Mouse (Mus musculus): ENCODE data around the gene Ndfip2. TPM values are rescaled to one million over a fixed set of nuclear protein-coding genes. Genes with fewer than 3 reads are reported as not detected.

Gene Ndfip2
- polyA plus RNA-seq, 1 experiment = 42.9 TPM

DNA sequence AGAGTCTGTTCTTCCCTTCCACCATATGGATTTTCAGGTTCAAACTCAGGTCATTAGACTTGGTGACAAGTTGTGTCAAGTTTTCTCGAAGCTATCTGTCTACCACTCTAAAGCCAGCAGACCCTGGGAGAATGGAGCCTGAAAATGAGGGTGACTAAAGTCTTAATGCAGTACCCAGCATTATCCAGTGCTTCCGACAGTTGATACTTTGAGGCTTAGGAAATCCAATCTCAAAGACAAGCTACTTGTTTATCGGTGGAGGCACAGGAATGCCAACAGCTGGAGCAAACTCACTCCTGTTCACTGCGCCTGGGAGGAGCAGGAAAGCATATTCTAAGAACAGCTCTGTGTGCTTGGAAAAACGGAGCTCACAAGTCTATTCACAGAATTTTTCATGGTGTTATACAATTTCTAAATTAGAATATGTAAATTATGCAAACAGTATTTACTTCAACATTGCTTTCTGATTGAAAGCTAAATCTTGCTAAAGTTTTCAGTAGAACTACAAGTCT, 41.4 kb downstream of the Ndfip2 start:
- no peak for TF ChIP-seq POLR2A (IDR thresholded peaks at IDR 0.05; ENCODE audit: borderline replicate concordance, extremely low read depth, low read depth, low read length)
- TF ChIP-seq CTCF (IDR thresholded peaks at IDR 0.05; ENCODE audit: insufficient read depth, low read length) = no peak
- no peak for DNase-seq
- Histone ChIP-seq H3K4me1 (ENCODE audit: control insufficient read depth, insufficient read depth, low read length) (no peaks in the 10 kb centered on the region), H3K4me3 (replicated peaks; ENCODE audit: extremely low read depth, low read depth, low read length) (no peak overlapping the region)
- 79% methylated on average over 5 of the region's 5 CpGs for WGBS

DNA sequence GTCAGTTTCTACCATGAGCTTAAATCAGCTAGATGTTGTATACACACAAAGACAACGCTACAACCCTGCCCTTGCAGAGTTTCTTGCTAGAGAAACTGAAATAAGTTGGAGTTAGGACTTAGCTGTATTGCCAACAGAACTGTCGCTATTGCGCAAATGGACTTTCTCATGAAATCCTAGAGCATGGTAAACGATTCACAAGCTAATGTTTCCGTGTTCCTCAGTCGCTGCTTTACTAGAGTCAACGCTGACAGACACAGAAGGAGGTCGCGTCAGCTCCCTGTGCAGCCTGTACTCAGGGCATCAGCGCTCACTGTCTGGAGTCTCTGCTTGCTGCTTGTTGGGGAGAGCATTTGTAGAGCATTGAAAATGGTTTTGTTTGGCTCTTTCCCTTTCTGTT, 42.2 kb downstream of the Ndfip2 start:
- no peak for DNase-seq
- TF ChIP-seq POLR2A (IDR thresholded peaks at IDR 0.05; ENCODE audit: borderline replicate concordance, extremely low read depth, low read depth, low read length) (no peak), CTCF (IDR thresholded peaks at IDR 0.05; ENCODE audit: insufficient read depth, low read length) (no peak)
- no peak overlapping the region for H3K4me3 ChIP-seq (replicated peaks; ENCODE audit: extremely low read depth, low read depth, low read length)
- WGBS = 75% methylated on average over 10 of the region's 10 CpGs
- H3K4me1 ChIP-seq (ENCODE audit: control insufficient read depth, insufficient read depth, low read length) = no peaks in the 10 kb centered on the region

DNA sequence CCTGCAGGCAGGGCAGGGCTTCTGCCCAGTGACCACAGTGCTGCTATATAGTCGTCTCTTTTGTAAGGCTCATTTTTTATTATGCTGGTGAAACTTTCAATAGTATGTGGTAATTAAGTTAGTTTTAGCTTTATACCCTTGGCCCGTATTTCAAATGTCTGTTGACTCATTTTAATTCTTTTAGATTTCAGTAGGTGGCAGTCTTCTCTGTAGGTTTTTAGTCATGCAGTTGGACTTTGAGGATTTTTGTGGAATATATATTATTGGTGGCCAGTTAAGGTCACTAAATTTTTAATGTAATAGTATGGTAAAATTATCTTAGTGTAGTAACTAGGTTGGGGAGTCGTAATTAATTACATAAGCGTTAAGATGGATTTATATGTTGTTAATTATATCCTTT, 44.3 kb downstream of the Ndfip2 start:
- WGBS = 85% methylated on average over 4 of the region's 4 CpGs
- Histone ChIP-seq H3K4me1 (ENCODE audit: control insufficient read depth, insufficient read depth, low read length) (no peaks in the 10 kb centered on the region), H3K4me3 (replicated peaks; ENCODE audit: extremely low read depth, low read depth, low read length) (no peak overlapping the region)
- no peak for TF ChIP-seq CTCF (IDR thresholded peaks at IDR 0.05; ENCODE audit: insufficient read depth, low read length)
- TF ChIP-seq POLR2A (IDR thresholded peaks at IDR 0.05; ENCODE audit: borderline replicate concordance, extremely low read depth, low read depth, low read length) = no peak
- no peak for DNase-seq

DNA sequence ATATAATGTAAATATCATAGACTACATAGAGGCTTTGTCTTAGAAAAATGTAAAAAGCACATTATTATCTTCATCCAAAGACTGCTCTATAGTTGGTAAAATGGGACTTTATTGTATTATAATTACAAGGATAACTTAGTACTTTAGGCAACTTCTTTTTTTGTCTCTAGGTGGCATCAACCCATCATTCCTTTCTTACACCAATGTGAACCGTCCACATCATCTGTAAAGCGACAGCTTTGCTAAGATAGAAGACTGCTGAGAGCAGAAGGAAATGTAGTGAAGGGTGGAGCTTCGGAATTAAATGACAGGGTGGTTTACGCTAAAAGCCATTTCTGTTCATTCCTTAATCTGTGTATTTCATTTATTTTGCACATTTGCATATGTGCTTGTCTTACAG, 49.3 kb downstream of the Ndfip2 start:
- Histone ChIP-seq H3K4me3 (replicated peaks; ENCODE audit: extremely low read depth, low read depth, low read length) (no peak overlapping the region), H3K4me1 (ENCODE audit: control insufficient read depth, insufficient read depth, low read length) (no peaks in the 10 kb centered on the region; the same call in 1 of the 2 replicates)
- no peak for TF ChIP-seq POLR2A (IDR thresholded peaks at IDR 0.05; ENCODE audit: borderline replicate concordance, extremely low read depth, low read depth, low read length)
- no peak for TF ChIP-seq CTCF (IDR thresholded peaks at IDR 0.05; ENCODE audit: insufficient read depth, low read length)
- 77% methylated on average over 4 of the region's 4 CpGs for WGBS
- DNase-seq = no peak

DNA sequence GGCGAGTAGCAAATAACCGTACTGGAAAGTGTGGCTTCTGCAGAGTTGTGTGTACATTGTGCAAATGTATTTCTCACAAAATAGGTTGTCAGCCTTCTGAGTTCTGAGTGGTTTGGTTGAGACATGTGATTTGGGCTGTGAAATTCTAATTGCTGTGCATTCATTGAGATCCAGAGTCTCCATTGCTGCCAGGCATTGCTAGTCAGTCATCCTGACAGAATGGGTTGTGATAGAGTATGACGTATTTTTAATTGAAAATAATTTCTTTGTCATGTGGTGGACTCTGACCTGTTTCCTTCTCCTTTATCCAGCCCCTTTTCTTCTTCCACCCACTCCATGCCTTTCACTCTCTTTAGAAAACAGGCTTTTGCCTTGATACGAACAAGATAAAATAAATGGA, 54.0 kb downstream of the Ndfip2 start:
- DNase-seq = no peak

DNA sequence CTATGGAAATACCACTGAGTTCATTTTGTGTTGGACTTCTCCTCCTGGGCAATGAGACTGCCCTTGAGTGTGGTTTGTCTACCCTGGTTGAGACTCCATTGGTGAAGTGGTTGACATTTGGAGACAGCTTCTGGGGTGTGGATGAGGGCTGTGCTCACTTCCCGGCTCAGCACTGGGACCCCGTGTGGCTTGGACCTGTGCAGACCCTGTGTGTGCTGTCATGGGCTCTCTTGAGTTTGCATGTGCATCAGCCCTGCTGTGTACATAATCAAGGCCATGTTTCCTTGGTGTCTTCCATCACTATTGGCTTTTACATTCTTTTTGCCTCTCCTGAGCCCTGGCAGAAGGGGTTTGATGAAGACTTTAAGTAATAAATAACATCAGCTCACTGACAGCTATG, 54.6 kb downstream of the Ndfip2 start:
- DNase-seq = no peak
- 84% methylated on average over 2 of the region's 2 CpGs for WGBS
- Histone ChIP-seq H3K4me3 (replicated peaks; ENCODE audit: extremely low read depth, low read depth, low read length) (no peak overlapping the region), H3K4me1 (ENCODE audit: control insufficient read depth, insufficient read depth, low read length) (no peaks in the 10 kb centered on the region; the same call in 1 of the 2 replicates)
- TF ChIP-seq POLR2A (IDR thresholded peaks at IDR 0.05; ENCODE audit: borderline replicate concordance, extremely low read depth, low read depth, low read length) = no peak

More for the DNA sequence above, 54.0 kb downstream of the Ndfip2 start:
- 88% methylated on average over 4 of the region's 4 CpGs for WGBS
- Histone ChIP-seq H3K4me1 (ENCODE audit: control insufficient read depth, insufficient read depth, low read length) (no peaks in the 10 kb centered on the region; the same call in 1 of the 2 replicates), H3K4me3 (replicated peaks; ENCODE audit: extremely low read depth, low read depth, low read length) (no peak overlapping the region)
- no peak for TF ChIP-seq CTCF (IDR thresholded peaks at IDR 0.05; ENCODE audit: insufficient read depth, low read length)

DNA sequence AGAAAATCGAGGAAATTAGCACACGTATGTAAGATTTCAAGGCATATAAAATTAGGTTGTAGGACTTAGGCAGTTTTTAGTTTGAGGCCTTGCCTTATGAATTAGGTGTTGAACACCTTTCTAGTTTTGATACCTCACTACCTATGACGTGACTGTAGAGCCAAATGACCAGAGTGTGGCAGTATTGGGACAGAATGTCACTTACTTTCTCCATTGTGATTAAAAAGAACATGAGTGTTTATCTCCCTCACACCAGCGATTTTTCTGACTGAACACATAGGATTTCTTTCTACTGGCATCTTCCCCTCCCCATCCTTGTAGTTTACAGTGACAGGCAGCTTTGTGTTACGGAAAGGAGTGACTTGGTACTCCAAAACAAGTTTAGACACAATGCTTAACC, 55.5 kb downstream of the Ndfip2 start:
- peak; percentile 12; the same call in 1 of the 2 replicates for TF ChIP-seq CTCF (IDR thresholded peaks at IDR 0.05; ENCODE audit: insufficient read depth, low read length)
- no peak for TF ChIP-seq POLR2A (IDR thresholded peaks at IDR 0.05; ENCODE audit: borderline replicate concordance, extremely low read depth, low read depth, low read length)
- no peak overlapping the region for H3K4me3 ChIP-seq (replicated peaks; ENCODE audit: extremely low read depth, low read depth, low read length)
- no peaks in the 10 kb centered on the region; the same call in 1 of the 2 replicates for H3K4me1 ChIP-seq (ENCODE audit: control insufficient read depth, insufficient read depth, low read length)
- no peak for DNase-seq
- WGBS = 35% methylated on average over 5 of the region's 5 CpGs

DNA sequence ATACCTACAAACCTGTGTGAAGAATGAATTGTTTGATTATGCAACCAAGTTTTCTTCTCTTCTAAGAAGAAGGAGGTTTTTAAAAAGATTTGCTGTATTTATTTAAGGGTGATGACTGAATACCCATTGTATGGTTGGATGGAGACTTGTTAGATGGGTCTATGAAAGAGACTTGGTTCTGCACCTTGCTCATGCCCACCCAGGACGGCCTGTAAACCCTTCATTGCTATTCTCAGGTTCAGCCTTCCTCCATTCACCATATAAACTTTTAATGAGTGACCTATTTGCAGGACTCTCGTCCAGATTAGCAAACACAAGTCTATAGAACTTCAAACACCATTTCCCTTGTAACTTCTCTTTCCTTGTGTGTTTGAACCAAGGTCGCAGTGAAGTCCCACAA, 63.3 kb downstream of the Ndfip2 start:
- Histone ChIP-seq H3K4me3 (replicated peaks; ENCODE audit: extremely low read depth, low read depth, low read length) (no peak overlapping the region), H3K4me1 (ENCODE audit: control insufficient read depth, insufficient read depth, low read length) (no peaks in the 10 kb centered on the region)
- WGBS = 71% methylated on average over 3 of the region's 3 CpGs
- no peak for DNase-seq
- TF ChIP-seq POLR2A (IDR thresholded peaks at IDR 0.05; ENCODE audit: borderline replicate concordance, extremely low read depth, low read depth, low read length) (no peak), CTCF (IDR thresholded peaks at IDR 0.05; ENCODE audit: insufficient read depth, low read length) (no peak)

DNA sequence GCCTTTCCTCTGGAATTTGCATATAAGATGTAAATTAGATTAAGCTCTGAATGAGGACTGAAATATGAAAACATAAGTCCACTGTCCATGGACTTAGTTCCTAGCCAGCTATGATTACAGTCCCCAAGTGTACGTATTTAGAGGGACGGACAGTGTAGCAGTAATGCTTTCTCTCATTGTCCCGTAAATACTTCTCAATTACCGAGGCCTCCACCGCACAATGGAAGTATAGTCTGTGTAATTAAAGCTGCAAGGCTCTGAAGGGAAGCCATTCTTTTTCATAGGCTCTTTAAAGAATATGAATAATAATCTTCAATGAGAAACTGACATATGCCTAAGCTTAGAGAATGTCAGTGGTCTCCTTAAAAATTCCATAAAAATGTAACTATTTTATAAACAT, 64.5 kb downstream of the Ndfip2 start:
- no peak for TF ChIP-seq CTCF (IDR thresholded peaks at IDR 0.05; ENCODE audit: insufficient read depth, low read length)
- DNase-seq = no peak
- no peak overlapping the region for H3K4me3 ChIP-seq (replicated peaks; ENCODE audit: extremely low read depth, low read depth, low read length)
- H3K4me1 ChIP-seq (ENCODE audit: control insufficient read depth, insufficient read depth, low read length) = no peaks in the 10 kb centered on the region
- 87% methylated on average over 5 of the region's 5 CpGs for WGBS

DNA sequence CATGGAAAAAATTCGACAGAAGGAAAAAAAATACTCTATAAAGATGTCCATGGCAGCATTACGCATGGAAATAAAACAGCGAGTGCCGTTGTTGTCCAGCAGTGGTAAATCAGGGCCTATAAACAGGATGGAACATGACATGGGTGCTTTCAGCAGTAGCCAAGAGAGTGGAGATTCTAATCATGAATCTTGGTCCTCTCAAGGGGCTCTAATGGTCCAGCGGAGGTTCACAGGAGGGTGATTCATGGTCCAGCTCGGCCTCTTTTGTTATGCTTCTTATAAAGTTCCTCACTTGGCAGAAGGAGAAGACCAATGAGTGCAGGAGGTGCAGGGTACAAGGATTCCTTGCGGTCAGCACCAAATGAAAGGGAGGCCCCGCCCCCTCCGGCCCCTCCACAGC, 65.1 kb downstream of the Ndfip2 start:
- TF ChIP-seq CTCF (IDR thresholded peaks at IDR 0.05; ENCODE audit: insufficient read depth, low read length) = no peak
- TF ChIP-seq POLR2A (IDR thresholded peaks at IDR 0.05; ENCODE audit: borderline replicate concordance, extremely low read depth, low read depth, low read length) = no peak
- WGBS = 86% methylated on average over 9 of the region's 9 CpGs
- Histone ChIP-seq H3K4me1 (ENCODE audit: control insufficient read depth, insufficient read depth, low read length) (no peaks in the 10 kb centered on the region), H3K4me3 (replicated peaks; ENCODE audit: extremely low read depth, low read depth, low read length) (no peak overlapping the region)
- DNase-seq = no peak

Data from lung, adult 2 months (tissue).